Mouse (Mus musculus): ENCODE measurements around the gene Ahcy.

- no peak for TF ChIP-seq EP300 (IDR thresholded peaks at IDR 0.05; ENCODE audit: low read length)
- peak; percentile 17; the same call in 1 of the 2 replicates for TF ChIP-seq POLR2A (IDR thresholded peaks at IDR 0.05; ENCODE audit: low read depth, low read length)
- TF ChIP-seq MEF2A (IDR thresholded peaks at IDR 0.05; ENCODE audit: borderline replicate concordance, low read depth, low read length): no peak
- no peak for TF ChIP-seq MXI1 (IDR thresholded peaks at IDR 0.05; ENCODE audit: low read depth, low read length)
- TF ChIP-seq ELF1 (IDR thresholded peaks at IDR 0.05; ENCODE audit: low read depth, low read length): no peak; the same call in 1 of the 2 replicates
- peak; percentile 31 to 94; a peak in 3 of 4 replicates for TF ChIP-seq CTCF (conservative IDR thresholded peaks at IDR 0.05 in 1 of 2, IDR thresholded peaks at IDR 0.05 in 1 of 2; ENCODE audit: low read depth in 2 of 2, low read length in 2 of 2)
- TF ChIP-seq GABPA (IDR thresholded peaks at IDR 0.05; ENCODE audit: insufficient replicate concordance, low read depth, low read length): no peak
- TF ChIP-seq CHD1 (IDR thresholded peaks at IDR 0.05; ENCODE audit: low read depth, low read length): no peak
- TF ChIP-seq ZMIZ1 (IDR thresholded peaks at IDR 0.05; ENCODE audit: low read depth, low read length): no peak
- no peak for TF ChIP-seq JUND (conservative IDR thresholded peaks at IDR 0.05; ENCODE audit: low read depth, low read length)
- no peak for TF ChIP-seq ZC3H11A (IDR thresholded peaks at IDR 0.05; ENCODE audit: low read depth, low read length)
- no peak for TF ChIP-seq ZKSCAN1 (IDR thresholded peaks at IDR 0.05; ENCODE audit: borderline replicate concordance, low read depth, low read length)
Measured at GRCm38 (mm10) chr2:155082121-155082803, 8.0 kb upstream of the Ahcy start.

Data from CH12.LX (cell line).